Mouse (Mus musculus): ENCODE results near the gene Cenpp. TPM values are rescaled to one million over a fixed set of nuclear protein-coding genes. Genes with fewer than 3 reads are reported as not detected.
A peak's percentile ranks its signal among the peaks of the same experiment; 100 is the strongest.

Gene Cenpp
- polyA plus RNA-seq (2015; fragmentation: Nextera tagmentation; extraction: Ambion mirVana) = 21.2 and 24.7 TPM in 2 replicates

DNA sequence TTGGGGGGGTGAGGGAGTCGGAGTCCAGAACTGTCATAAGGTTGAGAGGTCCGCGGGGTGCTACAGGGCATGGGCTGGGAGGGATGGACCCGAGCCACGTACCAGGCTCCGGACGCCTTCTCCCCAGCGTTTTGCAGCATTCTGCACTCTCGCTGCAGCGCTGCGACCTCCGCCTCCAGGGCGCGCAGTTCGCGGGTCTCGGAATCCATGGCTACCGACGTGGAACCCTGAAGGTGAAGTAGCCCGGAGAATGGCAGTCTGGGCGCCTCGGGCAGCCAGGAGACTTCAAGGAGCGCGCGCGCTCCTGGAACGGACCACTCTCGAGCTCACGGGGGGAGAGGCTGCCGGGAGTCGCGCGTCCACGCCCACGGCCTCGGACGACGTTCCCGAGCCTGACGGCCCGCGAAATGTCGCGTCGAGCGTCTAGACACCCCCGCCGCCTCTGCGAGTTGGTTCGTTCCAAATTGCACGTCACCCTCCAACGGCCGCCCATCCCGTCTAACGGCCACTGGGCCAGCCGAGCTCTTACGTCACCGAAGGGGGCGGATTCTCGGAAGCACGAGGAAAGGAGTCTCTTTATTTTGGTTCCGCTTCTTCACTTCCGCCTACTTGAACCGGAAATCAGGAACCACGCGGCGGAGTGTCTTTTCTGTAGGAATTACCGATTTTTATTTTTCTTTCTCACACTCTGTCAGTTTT lies at the start of gene Cenpp, which contains the start of gene Nol8:
Gene Cenpp (minus strand): TSS at position 305 of the 699 bp plus-strand sequence.
Gene Nol8 (plus strand): TSS at position 598 of the 699 bp plus-strand sequence.
- H3K9me3 ChIP-seq = no peaks in the 10 kb centered on the region
- H3K36me3 ChIP-seq = no peaks in the 10 kb centered on the region
- peak; percentile 100 for ATAC-seq
- H3K27ac ChIP-seq = no peak within 1 kb of the TSS
- peak within 1 kb of the TSS; percentile 74 for H3K4me2 ChIP-seq (replicated peaks)
- peak within 1 kb of the TSS; percentile 81 for H3K4me3 ChIP-seq (replicated peaks)
- H3K4me1 ChIP-seq (replicated peaks) = 0 out of 2 replicates have a peak, but pooled peaks cover 2% of the 10 kb centered on the region
- under 1% methylated on average over 68 of the region's 68 CpGs for WGBS
- peak within 1 kb of the TSS; percentile 70 for H3K9ac ChIP-seq
- no peaks in the 10 kb centered on the region for H3K27me3 ChIP-seq (replicated peaks)

DNA sequence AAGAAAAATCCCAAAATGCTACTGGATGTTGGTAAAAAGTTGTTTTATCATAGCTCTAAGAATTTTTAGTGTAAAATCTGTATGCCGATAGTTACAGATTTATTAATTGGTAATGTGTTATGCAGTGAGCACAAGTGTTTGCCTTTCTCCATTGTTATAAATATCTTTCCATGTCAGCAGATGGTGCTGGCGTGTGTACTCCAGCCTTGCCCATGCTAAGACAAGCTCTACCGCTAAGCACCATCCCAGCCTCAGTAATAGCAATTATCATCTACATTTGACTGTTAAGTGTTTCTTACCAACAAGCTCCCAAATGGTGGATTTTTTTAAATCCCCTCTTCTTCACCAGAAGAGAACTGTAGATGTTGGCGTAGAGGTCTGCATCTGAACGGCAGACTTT lies 38.5 kb upstream of the Cenpp start:
- no peak overlapping the region for H3K4me3 ChIP-seq (replicated peaks)
- peaks cover 34% of the 10 kb centered on the region for H3K36me3 ChIP-seq
- H3K27ac ChIP-seq = no peak overlapping the region
- H3K9ac ChIP-seq = no peak overlapping the region
- H3K27me3 ChIP-seq (replicated peaks) = no peaks in the 10 kb centered on the region
- WGBS = 95% methylated on average over 5 of the region's 5 CpGs
- no peaks in the 10 kb centered on the region for H3K9me3 ChIP-seq
- no peaks in the 10 kb centered on the region for H3K4me1 ChIP-seq (replicated peaks)
- no peak for ATAC-seq
- H3K4me2 ChIP-seq (replicated peaks) = no peak overlapping the region

DNA sequence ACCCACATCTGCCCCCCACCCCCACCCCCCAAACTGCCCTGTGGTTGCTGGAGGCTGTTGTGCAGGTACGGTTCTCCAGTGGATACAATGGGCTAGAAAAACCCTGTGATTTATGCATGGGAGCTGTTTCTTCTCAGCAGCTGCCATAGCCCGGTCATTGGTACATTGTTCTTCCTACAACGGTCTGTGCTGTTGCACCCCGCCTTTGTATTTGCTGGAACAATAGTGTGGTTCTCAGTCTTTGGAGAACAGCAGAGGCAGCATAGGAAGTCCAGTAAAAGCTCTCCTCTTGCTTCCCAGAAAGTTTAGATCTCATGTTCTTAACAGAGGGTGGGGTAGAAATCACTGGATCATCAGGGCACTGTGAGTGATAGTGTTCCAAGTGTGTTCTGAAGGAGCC lies 31.7 kb upstream of the Cenpp start:
- no peak overlapping the region for H3K9ac ChIP-seq
- no peak overlapping the region for H3K4me3 ChIP-seq (replicated peaks)
- H3K27ac ChIP-seq = no peak overlapping the region
- 0 out of 2 replicates have a peak, but pooled peaks cover 10% of the 10 kb centered on the region for H3K36me3 ChIP-seq
- H3K4me1 ChIP-seq (replicated peaks) = peaks cover 7% of the 10 kb centered on the region; the same call in 1 of the 2 replicates
- WGBS = 79% methylated on average over 4 of the region's 4 CpGs
- no peaks in the 10 kb centered on the region for H3K27me3 ChIP-seq (replicated peaks)
- no peaks in the 10 kb centered on the region for H3K9me3 ChIP-seq
- H3K4me2 ChIP-seq (replicated peaks) = no peak overlapping the region
- ATAC-seq = no peak

DNA sequence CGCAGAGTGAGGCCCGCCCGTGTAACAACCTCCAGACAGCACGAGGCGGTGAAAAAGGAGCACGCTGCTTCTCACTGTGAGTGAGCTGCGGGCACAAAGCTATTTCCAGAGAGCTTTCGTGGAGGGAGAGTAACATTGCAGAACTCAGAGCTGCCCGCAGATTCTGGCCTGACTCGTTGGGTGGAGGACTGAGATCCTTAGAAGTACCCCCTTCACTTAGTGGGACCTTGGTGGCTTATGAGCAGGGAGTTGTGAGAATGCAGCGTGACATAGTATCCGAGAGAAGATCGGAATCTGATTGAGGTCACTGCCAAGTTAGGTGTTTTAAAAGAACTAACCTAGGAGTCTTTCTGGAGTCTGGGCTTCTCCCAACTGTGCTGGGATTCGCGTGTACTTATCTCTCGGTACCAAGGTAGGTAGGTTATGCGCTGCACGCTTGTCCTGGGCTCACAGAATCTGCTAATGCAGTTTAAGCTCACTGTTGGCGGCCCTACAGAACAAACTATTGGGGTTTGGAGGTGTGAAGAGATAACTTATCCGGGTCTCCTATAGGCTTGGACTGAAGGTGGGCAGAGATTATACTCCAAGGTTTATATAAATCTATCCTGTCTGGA lies 29.8 kb upstream of the Cenpp start:
- H3K27me3 ChIP-seq (replicated peaks) = no peaks in the 10 kb centered on the region
- peaks cover 7% of the 10 kb centered on the region; the same call in 1 of the 2 replicates for H3K4me1 ChIP-seq (replicated peaks)
- H3K27ac ChIP-seq = peak overlapping the region; percentile 79
- WGBS = under 1% methylated on average over 20 of the region's 20 CpGs
- peak overlapping the region; percentile 69 for H3K4me2 ChIP-seq (replicated peaks)
- peak overlapping the region; percentile 81 for H3K4me3 ChIP-seq (replicated peaks)
- H3K9me3 ChIP-seq = no peaks in the 10 kb centered on the region
- H3K36me3 ChIP-seq = no peaks in the 10 kb centered on the region
- ATAC-seq = peak; percentile 54
- peak overlapping the region; percentile 80 for H3K9ac ChIP-seq

- H3K9me3 ChIP-seq = no peaks in the 10 kb centered on the region
- peak within 1 kb of the TSS; percentile 80 for H3K9ac ChIP-seq
- H3K27ac ChIP-seq = peak within 1 kb of the TSS; percentile 79
- peaks cover 7% of the 10 kb centered on the region; the same call in 1 of the 2 replicates for H3K4me1 ChIP-seq (replicated peaks)
- ATAC-seq = peak; percentile 100
- WGBS = 4% methylated on average over 26 of the region's 26 CpGs
- peak within 1 kb of the TSS; percentile 69 for H3K4me2 ChIP-seq (replicated peaks)
- peak within 1 kb of the TSS; percentile 81 for H3K4me3 ChIP-seq (replicated peaks)
- no peaks in the 10 kb centered on the region for H3K36me3 ChIP-seq
- no peaks in the 10 kb centered on the region for H3K27me3 ChIP-seq (replicated peaks)
These were observed 29.0 kb upstream of the Cenpp start, which contains the start of gene Iars for GRCm38 (mm10) chr13:49681351-49682232. Iars (plus strand) TSS chr13:49682100.

GRCm38 (mm10) chr13:49677793-49678192 lies 25.2 kb upstream of the Cenpp start:
- Histone ChIP-seq H3K9ac (no peak overlapping the region), H3K4me1 (replicated peaks) (no peaks in the 10 kb centered on the region), H3K27me3 (replicated peaks) (no peaks in the 10 kb centered on the region), H3K27ac (no peak overlapping the region), H3K36me3 (no peaks in the 10 kb centered on the region), H3K4me2 (replicated peaks) (no peak overlapping the region), H3K4me3 (replicated peaks) (no peak overlapping the region), H3K9me3 (no peaks in the 10 kb centered on the region)
- no peak for ATAC-seq
- 92% methylated on average over 2 of the region's 2 CpGs for WGBS

GRCm38 (mm10) chr13:49653180-49653541 lies 576 bp upstream of the Cenpp start:
- Histone ChIP-seq H3K36me3 (no peaks in the 10 kb centered on the region), H3K4me2 (replicated peaks) (peak overlapping the region; percentile 74), H3K4me3 (replicated peaks) (peak overlapping the region; percentile 81), H3K27ac (no peak overlapping the region), H3K27me3 (replicated peaks) (no peaks in the 10 kb centered on the region), H3K9ac (peak overlapping the region; percentile 62), H3K4me1 (replicated peaks) (0 out of 2 replicates have a peak, but pooled peaks cover 2% of the 10 kb centered on the region), H3K9me3 (no peaks in the 10 kb centered on the region)
- 0% methylated on average over 16 of the region's 16 CpGs for WGBS
- ATAC-seq = peak; percentile 82

- Histone ChIP-seq H3K27me3 (replicated peaks) (no peaks in the 10 kb centered on the region), H3K36me3 (no peaks in the 10 kb centered on the region), H3K27ac (no peak overlapping the region), H3K4me1 (replicated peaks) (0 out of 2 replicates have a peak, but pooled peaks cover 2% of the 10 kb centered on the region), H3K4me3 (replicated peaks) (peak overlapping the region; percentile 81), H3K9me3 (no peaks in the 10 kb centered on the region), H3K9ac (peak overlapping the region; percentile 70), H3K4me2 (replicated peaks) (peak overlapping the region; percentile 64)
- no peak for ATAC-seq
- WGBS = 1% methylated on average over 4 of the region's 4 CpGs
These were observed 719 bp downstream of the Cenpp start for GRCm38 (mm10) chr13:49651781-49652351.

GRCm38 (mm10) chr13:49651136-49651535 lies 1.4 kb downstream of the Cenpp start:
- no peak for ATAC-seq
- H3K4me2 ChIP-seq (replicated peaks) = peak overlapping the region; percentile 7; the same call in 1 of the 2 replicates

DNA sequence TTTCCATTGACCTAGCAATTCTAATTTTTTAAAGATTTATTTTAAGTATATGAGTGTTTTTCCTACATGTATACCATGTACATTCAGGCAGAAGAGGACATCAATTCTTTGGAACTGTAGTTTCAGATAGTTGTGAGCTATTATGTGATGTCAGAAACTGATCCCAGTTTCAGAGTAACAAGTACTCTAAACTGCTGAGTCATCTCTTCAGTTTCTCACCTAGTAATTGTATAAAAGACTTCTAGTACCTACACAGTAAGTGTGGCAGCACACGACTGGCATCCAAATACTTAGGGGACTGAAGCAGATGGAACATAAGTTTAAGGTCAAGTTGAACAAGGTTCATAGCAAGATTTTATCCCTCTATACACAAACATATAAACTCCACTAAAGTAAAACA lies 6.6 kb downstream of the Cenpp start:
- Histone ChIP-seq H3K9me3 (no peaks in the 10 kb centered on the region), H3K36me3 (no peaks in the 10 kb centered on the region), H3K4me2 (replicated peaks) (no peak overlapping the region), H3K27ac (no peak overlapping the region), H3K9ac (no peak overlapping the region), H3K4me3 (replicated peaks) (no peak overlapping the region), H3K27me3 (replicated peaks) (no peaks in the 10 kb centered on the region), H3K4me1 (replicated peaks) (no peaks in the 10 kb centered on the region)
- 84% methylated on average over 1 of the region's 1 CpGs for WGBS
- no peak for ATAC-seq

More at GRCm38 (mm10) chr13:49651136-49651535, 1.4 kb downstream of the Cenpp start:
- WGBS = 28% methylated on average over 2 of the region's 2 CpGs
- Histone ChIP-seq H3K27me3 (replicated peaks) (no peaks in the 10 kb centered on the region), H3K9ac (no peak overlapping the region), H3K4me3 (replicated peaks) (no peak overlapping the region), H3K9me3 (no peaks in the 10 kb centered on the region), H3K36me3 (no peaks in the 10 kb centered on the region), H3K27ac (no peak overlapping the region), H3K4me1 (replicated peaks) (0 out of 2 replicates have a peak, but pooled peaks cover 2% of the 10 kb centered on the region)

DNA sequence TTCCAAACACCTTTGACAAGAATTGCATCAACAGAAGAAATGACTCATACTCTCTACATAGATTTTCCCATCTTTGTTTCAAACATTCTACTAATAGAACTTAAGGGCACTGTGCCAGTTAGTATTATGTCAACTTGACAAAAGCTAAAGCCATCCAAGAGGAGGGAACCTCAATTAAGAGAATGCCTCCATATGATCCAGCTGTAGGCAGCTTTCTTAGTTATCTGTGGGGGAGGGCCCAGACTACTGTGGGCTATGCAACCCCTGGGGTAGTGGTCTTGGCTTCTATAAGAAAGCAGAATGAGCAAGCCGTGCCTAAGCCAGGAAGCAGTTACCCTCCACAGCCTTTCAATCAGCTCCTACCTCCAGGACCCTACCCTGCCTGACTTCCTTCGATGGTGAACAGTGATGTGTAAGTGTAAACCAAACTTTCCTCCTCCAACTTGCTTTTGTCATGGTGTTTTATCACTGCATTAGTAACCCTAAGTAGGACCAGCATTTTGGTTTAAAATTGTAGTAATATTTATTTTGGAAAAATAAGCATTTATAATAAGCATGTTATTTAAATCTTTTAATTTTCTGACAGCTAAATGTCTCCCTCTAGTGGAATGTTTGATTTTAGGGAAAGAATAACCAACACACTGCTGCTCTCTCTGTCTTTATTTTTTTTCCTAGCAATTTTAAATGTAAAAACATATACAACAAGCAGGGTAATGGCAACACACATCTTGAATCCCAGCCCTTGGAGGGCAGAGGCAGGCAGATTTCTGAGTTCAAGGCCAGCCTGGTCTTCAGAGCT lies 7.7 kb downstream of the Cenpp start:
- peak overlapping the region; percentile 6; the same call in 1 of the 2 replicates for H3K27ac ChIP-seq
- ATAC-seq = peak; percentile 56
- H3K36me3 ChIP-seq = no peaks in the 10 kb centered on the region
- H3K27me3 ChIP-seq (replicated peaks) = no peaks in the 10 kb centered on the region
- H3K4me2 ChIP-seq (replicated peaks) = no peak overlapping the region
- H3K4me1 ChIP-seq (replicated peaks) = no peaks in the 10 kb centered on the region
- H3K4me3 ChIP-seq (replicated peaks) = no peak overlapping the region
- no peak overlapping the region for H3K9ac ChIP-seq
- H3K9me3 ChIP-seq = no peaks in the 10 kb centered on the region
- 56% methylated on average over 2 of the region's 2 CpGs for WGBS

Data from intestine, embryonic 15.5 days (tissue).